Mouse (Mus musculus) spleen, adult 2 months (tissue): ENCODE data around the gene Anks4b. TPM values are rescaled to one million over a fixed set of nuclear protein-coding genes. Genes with fewer than 3 reads are reported as not detected.

Experiments
- DNase-seq, 2 experiments: peaks; one replicate each; pipeline versions ENCODE4 v3.0.0 to v3.0.0-alpha.2; 2012 to 2021; ENCODE audit warnings: low spot score in 2 of 2, low read depth in 1 of 2
- H3K27ac ChIP-seq: fragments of 200-500 bp; 2 replicates; pipeline ENCODE4 v1.5.1; 2012; ENCODE audit warnings: low read length, inconsistent platforms; ENCODE audit not compliant: insufficient read depth
- H3K27me3 ChIP-seq: fragments of 200-500 bp; 2 replicates; pipeline ENCODE4 v1.6.1; 2012; ENCODE audit warnings: mild to moderate bottlenecking, moderate library complexity, low read length, inconsistent platforms; ENCODE audit not compliant: control insufficient read depth, insufficient read depth
- H3K36me3 ChIP-seq: fragments of 200-500 bp; 2 replicates; pipeline ENCODE4 v1.6.1; 2012; ENCODE audit warnings: mild to moderate bottlenecking, low read length, inconsistent platforms; ENCODE audit not compliant: control insufficient read depth, insufficient read depth
- H3K4me1 ChIP-seq: fragments of 200-500 bp; 2 replicates; pipeline ENCODE4 v1.6.1; 2011; ENCODE audit warnings: inconsistent platforms; ENCODE audit not compliant: control insufficient read depth, insufficient read depth, insufficient read length
- H3K4me3 ChIP-seq: fragments of 200-500 bp; 2 replicates; pipeline ENCODE4 v1.5.1; 2011; ENCODE audit warnings: mild to moderate bottlenecking, inconsistent platforms; ENCODE audit not compliant: insufficient read depth, insufficient read length; ENCODE audit errors: extremely low read depth
- CTCF ChIP-seq: fragments of 200-500 bp; IDR thresholded peaks from 2 replicates; pipeline ENCODE4 v1.5.1; 2011; ENCODE audit warnings: mild to moderate bottlenecking, inconsistent platforms; ENCODE audit not compliant: insufficient read depth, insufficient read length, insufficient replicate concordance; ENCODE audit errors: extremely low read depth
- POLR2A ChIP-seq: fragments of 200-500 bp; IDR thresholded peaks from 2 replicates; pipeline ENCODE4 v1.6.1; 2011; ENCODE audit warnings: low read depth, low read length, inconsistent platforms
- WGBS: fragments of 180-500 bp; shearing (Covaris S2); methylation state at CpG from one replicate; pipeline ENCODE4 v1.1.7; 2018; 5-methylcytosine and 5-hydroxymethylcytosine counted together
- polyA plus RNA-seq: library from polyadenylated mRNA; depleted of rRNA; stranded (reverse); fragments of >200 nt; gene quantifications from 2 replicates; pipeline ENCODE4 v1.2.3, GENCODE M21; 2012

Anks4b gene
- polyA plus RNA-seq, 1 experiment = not detected

DNA sequence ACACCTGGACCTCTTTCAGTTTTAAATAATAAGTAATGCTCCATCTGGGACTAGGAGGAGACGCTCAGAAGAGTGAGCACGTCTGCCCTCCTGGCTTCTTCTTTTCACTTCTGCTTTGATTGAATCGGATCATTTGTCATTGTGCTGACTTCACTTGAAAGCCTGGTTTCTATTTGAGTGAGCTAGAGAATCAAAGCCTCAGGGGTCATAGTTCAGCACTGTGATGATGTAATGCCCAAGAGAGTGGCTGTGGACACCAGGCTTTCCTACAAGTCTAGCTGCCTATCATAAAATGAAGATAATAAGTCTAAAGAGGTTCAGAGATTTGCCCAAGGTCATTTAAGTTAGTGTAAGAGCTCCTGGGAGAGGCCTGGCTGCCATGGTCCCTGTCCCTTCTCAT lies 23.4 kb upstream of the Anks4b start:
- Histone ChIP-seq H3K27me3 (no peaks in the 10 kb centered on the region), H3K36me3 (no peaks in the 10 kb centered on the region), H3K4me3 (no peak overlapping the region), H3K27ac (no peak overlapping the region), H3K4me1 (no peaks in the 10 kb centered on the region)
- 38% methylated on average over 3 of the region's 3 CpGs for WGBS
- no peak for DNase-seq
- TF ChIP-seq POLR2A = no peak
- no peak for TF ChIP-seq CTCF

DNA sequence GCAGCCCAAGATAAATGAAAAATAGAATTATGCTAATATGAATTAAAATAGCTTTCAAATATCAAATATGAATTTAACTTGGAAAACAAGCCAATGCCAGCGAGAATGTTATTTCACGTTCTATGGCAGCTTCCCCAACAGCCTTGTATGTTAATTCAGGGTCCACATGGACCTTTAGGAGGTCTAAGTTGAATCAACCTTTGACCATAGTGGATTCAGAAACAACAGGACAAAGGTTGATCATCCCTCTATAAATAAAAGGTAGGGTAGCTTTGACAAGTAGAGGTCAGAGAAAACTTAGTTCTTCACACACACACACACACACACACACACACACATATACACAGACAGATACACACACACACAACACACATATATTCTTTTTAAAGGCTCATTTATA lies 22.8 kb upstream of the Anks4b start:
- Histone ChIP-seq H3K27ac (no peak overlapping the region), H3K36me3 (no peaks in the 10 kb centered on the region), H3K27me3 (no peaks in the 10 kb centered on the region), H3K4me3 (no peak overlapping the region), H3K4me1 (no peaks in the 10 kb centered on the region)
- WGBS = 86% methylated on average over 2 of the region's 2 CpGs
- TF ChIP-seq POLR2A = no peak
- no peak for TF ChIP-seq CTCF
- no peak for DNase-seq

DNA sequence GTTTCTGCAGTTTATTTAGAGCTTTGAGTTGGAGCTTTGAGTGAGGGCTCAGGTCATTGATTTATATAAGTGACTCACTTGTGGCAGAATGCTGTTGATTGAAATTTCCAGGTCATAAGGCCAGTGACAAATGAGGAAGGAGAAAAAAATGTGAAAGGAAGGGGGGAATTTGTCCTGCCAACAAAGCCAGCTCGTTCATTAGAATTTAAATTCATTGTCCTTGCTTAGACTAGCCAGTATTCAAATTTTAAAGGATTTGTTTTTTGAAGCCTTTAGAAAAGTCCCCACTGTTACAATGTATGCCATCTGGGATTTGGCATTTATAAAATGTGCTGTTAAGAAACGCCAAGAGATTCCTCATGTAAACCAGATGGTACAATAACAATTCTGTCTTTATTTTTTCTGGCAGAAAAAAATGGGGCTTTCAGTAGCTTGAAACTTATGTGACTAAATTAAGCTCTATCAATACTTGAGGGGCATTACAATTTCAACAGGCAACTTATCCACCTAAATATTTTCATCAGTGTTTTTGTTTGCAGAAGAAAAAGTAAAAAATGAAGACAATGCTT lies 16.7 kb upstream of the Anks4b start:
- Histone ChIP-seq H3K36me3 (no peaks in the 10 kb centered on the region), H3K27me3 (no peaks in the 10 kb centered on the region), H3K4me3 (no peak overlapping the region), H3K27ac (no peak overlapping the region), H3K4me1 (no peaks in the 10 kb centered on the region)
- TF ChIP-seq CTCF (no peak), POLR2A (no peak)
- WGBS = 42% methylated on average over 2 of the region's 2 CpGs
- DNase-seq = no peak

DNA sequence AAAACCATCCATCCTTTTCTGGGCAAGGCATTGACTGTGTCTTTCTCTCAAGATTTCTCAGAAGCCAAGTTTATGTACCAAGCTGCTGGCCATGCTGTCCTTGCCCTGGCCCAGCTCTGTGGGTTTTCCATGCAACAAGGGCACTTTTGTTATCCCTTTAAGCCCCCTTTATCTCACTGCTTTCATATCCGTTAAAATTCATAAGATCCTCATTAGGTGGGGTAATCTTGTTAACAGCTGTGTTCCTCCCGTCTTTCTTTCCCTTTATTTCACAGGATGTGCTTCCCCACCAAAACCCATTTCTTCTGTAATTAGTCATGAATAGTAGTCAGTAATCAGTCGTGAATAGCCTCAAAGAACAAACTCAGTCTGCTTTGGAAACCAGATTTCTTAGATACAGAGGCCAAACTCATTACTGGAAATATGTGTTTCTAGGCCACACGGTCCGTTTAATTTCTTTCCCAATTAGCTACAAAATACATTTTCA lies 16.0 kb upstream of the Anks4b start:
- Histone ChIP-seq H3K4me1 (no peaks in the 10 kb centered on the region), H3K27me3 (no peaks in the 10 kb centered on the region), H3K36me3 (no peaks in the 10 kb centered on the region), H3K4me3 (no peak overlapping the region), H3K27ac (no peak overlapping the region)
- TF ChIP-seq POLR2A = no peak
- TF ChIP-seq CTCF = no peak
- DNase-seq = no peak
- WGBS = 67% methylated on average over 5 of the region's 5 CpGs

DNA sequence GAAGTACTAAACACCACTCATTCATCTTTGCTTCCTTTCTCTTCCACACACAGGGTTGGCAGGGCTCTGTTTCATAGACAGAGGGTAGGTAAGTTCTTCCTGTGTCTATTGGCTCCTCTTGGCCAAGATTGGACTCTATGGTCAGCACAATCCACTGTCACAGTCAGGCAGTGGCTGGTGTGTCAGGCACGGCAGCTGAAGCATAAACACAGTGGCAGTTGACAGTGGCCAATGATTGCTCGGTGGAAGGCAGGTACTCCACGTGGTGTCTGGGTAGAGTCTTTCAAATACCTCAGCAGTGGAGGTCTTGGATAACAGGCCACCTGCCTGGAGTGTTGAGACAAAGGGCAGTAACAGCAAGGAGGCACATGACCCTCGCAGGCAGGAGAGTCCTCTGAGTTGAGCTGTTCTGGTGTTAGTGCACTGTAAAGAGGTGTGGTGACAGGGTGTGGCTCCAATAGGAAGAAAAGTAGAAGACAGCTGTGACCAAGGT lies 15.5 kb upstream of the Anks4b start:
- TF ChIP-seq CTCF (no peak), POLR2A (no peak)
- Histone ChIP-seq H3K4me3 (no peak overlapping the region), H3K27ac (no peak overlapping the region), H3K4me1 (no peaks in the 10 kb centered on the region), H3K36me3 (no peaks in the 10 kb centered on the region), H3K27me3 (no peaks in the 10 kb centered on the region)
- 62% methylated on average over 4 of the region's 4 CpGs for WGBS
- DNase-seq = no peak

DNA sequence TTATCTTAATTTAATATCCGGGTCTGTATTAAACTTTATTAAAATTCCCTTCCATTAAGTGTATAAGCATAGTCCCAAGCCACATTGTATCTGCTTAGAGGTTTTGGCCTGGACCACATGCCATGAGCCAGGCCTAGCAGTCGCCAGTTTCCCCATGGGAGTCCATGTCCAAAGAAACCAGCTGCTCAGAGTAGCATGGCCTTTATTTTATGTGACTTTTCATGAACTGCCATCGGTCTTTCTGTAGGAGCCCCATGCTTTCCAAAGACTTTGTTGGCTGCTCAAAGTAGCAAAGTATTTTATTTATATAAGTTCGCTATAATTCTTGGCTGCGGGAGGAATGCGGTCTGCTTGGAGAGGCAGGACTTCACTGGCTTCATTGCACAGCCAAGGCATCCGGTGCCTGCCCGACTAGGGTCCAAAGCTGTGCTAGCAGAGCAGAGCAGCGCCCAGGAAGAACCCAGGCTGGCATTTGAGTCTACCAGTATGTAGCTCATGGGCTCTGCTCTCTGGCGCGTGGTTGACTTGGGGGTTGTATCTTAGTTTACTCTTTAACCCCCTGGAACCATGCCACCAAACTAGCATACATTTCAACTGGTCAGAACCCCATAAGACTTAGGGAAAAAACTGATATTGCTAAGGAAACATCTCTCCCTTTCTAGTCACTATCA lies 9.9 kb upstream of the Anks4b start:
- Histone ChIP-seq H3K4me1 (no peaks in the 10 kb centered on the region), H3K27me3 (no peaks in the 10 kb centered on the region), H3K27ac (no peak overlapping the region), H3K4me3 (no peak overlapping the region), H3K36me3 (no peaks in the 10 kb centered on the region)
- DNase-seq = no peak
- TF ChIP-seq CTCF (no peak), POLR2A (no peak)
- WGBS = 91% methylated on average over 11 of the region's 11 CpGs

DNA sequence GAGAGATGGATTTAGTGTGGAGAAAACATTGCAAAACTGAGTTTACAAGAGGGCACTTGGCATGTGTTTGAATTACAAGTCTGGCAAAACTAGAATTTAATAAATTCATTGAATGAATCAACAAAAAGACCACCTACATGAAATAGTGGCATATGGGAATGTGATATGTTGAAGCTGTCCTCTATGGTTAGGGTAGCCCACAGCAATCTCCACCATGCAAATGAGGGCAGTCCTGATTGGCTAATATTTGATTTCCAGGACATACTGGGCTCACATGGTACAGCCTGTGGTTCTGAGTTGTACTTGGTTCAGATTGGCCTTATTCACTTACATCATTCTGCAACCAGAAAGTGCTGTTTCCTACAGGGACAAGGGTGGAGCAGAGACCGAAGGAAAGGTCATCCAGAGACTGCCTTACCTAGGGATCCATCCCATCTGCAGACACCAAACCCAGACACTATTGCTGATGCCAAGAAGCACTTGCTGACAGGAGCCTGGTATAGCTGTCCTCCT lies 1.4 kb upstream of the Anks4b start:
- DNase-seq = no peak
- Histone ChIP-seq H3K27ac (no peak overlapping the region), H3K4me1 (no peaks in the 10 kb centered on the region), H3K4me3 (no peak overlapping the region), H3K36me3 (no peaks in the 10 kb centered on the region), H3K27me3 (no peaks in the 10 kb centered on the region)
- WGBS = 84% methylated on average over 1 of the region's 1 CpGs
- TF ChIP-seq CTCF = no peak
- TF ChIP-seq POLR2A = no peak
